Mouse (Mus musculus) ES-E14 (cell line): Measurements from ENCODE around the gene Rsph9.

Experiments used
- CHD2 ChIP-seq: IDR thresholded peaks from 2 replicates; pipeline ENCODE4 v1.6.1; 2014; ENCODE audit warnings: mild to moderate bottlenecking, low read depth, low read length, inconsistent platforms
- HCFC1 ChIP-seq: IDR thresholded peaks from 2 replicates; pipeline ENCODE4 v1.6.1; 2012; ENCODE audit warnings: low read length, inconsistent platforms, borderline replicate concordance; ENCODE audit not compliant: insufficient read depth
- ZC3H11A ChIP-seq: IDR thresholded peaks from 2 replicates; pipeline ENCODE4 v1.6.1; 2012; ENCODE audit warnings: low read depth, mild to moderate bottlenecking, inconsistent platforms, low read length, borderline replicate concordance
- ZNF384 ChIP-seq: IDR thresholded peaks from 2 replicates; pipeline ENCODE4 v1.6.1; 2012; ENCODE audit warnings: low read depth, low read length, inconsistent platforms

GRCm38 (mm10) chr17:46117623-46118422 lies 26.2 kb downstream of the Rsph9 start:
- TF ChIP-seq ZC3H11A (no peak), CHD2 (no peak), HCFC1 (no peak), ZNF384 (no peak)
